Mouse (Mus musculus): ENCODE results near the gene Tnp2.
"Not testable (repeated sequence)": the region's sequence is repeated elsewhere in the genome, so short reads cannot be mapped to it uniquely, and the experiment has no call there.

Tnp2 gene

DNA sequence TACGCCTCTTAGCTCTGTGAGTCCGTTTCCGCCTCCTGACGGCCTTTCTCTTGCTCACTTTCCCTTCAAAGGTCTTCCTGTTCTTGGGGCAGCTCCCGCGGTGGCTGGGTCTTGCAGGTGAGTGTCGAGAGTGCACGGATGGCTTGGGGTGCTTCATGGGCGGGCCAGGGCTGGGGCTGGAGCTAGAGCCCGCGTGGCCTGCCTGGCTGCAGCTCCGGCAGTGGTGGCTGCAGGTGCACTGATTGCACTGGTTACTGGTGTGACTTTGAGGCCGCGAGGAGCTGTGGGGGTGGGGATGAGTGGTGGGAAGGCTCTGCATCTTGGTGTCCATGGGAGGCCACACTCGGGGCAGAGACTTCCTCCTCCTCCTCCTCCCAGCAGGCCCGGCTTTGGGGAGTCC, at the start of gene Tnp2:
Gene Tnp2, minus strand, starts transcription at position 390 of the 400 bp plus-strand sequence.
- in situ Hi-C loops (cut with MboI, MseI): loop anchor here (5.0 to 10.0 kb wide), 2 partner anchors 47 to 221 kb away; partner anchors contain the start of gene Rmi2

DNA sequence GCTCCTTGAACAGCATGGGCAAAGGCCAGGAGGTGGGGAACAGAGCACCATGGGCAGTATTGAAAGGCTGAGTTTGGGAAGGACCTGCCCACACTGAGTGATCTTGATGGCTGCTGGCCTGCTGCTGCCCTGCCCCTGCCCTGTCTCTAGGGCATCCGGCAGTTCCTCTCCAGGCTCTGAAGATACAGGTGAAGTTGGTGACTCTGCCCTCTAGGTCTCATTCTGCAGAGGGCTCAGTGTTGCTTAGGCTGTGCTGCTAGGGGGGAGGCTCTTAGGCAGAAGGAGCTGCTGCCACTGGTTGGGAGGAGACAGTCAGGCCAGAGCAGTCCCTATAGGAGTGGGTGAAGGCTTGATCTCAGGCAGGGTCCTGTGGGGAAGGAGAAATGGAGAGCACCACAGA, 49.4 kb upstream of the Tnp2 start:
- in situ Hi-C loops (cut with MboI, MseI): loop anchor here (10.0 kb wide), 1 partner anchor 53 kb away; the partner anchor contains the start of genes Socs1 and Tnp2

DNA sequence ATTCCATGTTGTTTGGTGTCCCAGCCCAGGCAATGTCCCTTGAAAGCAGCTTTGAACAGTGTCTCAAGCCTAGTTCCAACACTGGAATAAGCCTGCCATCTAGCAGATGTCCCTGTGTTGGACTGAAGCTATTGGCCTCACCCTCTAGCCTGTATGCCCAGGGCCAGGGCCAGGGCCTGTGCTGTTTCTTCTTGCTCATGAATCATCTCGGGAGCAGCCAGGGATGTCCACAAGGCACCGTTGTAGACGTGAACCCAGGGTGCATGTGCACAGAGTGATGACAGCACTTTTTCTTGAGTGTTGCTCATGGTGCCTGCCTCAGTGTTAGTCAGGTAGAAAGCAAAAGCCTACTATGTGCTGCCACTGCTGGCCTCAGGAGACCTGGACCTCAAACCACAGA, 48.8 kb upstream of the Tnp2 start:
- in situ Hi-C loops (cut with MboI, MseI): loop anchor here (10.0 kb wide), 1 partner anchor 52 kb away; the partner anchor contains the start of genes Socs1 and Tnp2

DNA sequence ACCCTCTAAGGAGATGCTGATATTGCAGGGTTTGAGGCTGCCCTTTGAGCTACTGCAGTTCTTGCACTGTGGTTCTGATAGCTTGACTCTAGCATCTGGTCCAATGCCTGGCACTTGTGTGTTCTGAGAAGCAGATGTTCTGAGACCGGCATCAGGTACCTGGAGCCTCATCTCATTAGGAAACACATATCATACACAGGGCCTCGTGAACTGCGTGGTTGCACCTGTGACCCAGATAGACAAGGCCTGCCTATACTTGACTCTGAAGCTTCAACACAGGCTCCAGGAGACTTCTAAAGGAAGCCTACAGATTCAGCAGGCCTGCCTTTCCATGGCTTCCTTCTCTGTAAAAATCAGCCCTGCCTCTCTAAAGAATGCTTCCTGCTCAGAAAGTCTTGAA, 47.9 kb upstream of the Tnp2 start:
- in situ Hi-C loops (cut with MboI, MseI): loop anchor here (10.0 kb wide), 1 partner anchor 52 kb away; the partner anchor contains the start of genes Socs1 and Tnp2

DNA sequence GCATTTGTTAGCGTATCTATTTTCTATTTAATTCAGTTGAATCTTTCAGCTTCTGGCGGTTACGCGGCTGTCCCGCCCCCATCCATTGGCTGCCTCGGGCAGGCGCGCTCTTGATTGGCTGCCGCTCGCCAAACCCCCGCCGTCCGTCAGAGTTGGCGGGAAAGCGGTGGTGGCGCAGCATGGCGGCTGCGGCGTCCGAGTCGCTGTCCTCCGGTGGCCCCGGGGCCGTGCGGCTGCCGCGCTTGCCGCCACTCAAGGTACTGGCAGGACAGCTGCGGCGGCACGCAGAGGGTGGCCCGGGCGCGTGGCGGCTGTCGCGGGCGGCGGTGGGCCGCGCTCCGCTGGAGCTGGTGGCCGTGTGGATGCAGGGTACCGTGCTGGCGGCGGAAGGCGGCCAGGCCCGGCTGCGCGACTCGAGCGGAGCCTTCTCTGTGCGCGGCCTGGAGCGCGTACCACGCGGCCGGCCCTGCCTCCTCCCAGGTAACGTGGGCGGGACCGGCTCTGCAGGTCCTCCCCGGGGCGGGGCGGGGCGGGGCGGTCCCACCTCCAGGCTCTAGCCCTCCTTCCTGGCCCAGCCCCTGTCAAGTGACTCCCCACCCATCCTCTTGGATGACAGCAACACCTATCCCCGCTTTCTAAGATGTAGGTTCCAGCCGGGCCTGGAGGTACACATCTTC, 46.6 kb upstream of the Tnp2 start, which contains the start of gene Rmi2:
Gene Rmi2, plus strand, starts transcription at position 149 of the 677 bp plus-strand sequence.
- in situ Hi-C loops (cut with MboI, MseI): loop anchor here (10.0 kb wide), 1 partner anchor 50 kb away; the partner anchor contains the start of genes Socs1 and Tnp2

DNA sequence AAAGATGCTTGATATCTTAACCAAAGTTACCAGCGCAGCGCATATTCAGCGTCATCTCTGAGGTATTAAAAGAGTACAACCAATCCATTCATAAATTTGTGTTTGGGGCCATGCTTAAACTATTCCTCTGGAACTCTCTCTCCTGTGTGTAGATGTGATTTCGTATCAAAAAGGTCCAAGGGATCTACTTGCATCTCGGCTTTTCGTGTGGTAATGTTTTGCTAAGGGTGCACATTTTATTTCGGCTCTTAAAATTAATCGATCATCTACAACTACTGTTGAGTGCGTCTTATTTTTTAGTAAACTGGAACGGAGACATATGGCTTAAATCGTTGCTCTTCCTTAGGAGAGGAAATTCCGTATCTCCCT, 46.1 kb upstream of the Tnp2 start:
- in situ Hi-C loops (cut with MboI, MseI): loop anchor here (10.0 kb wide), 1 partner anchor 50 kb away; the partner anchor contains the start of genes Socs1 and Tnp2

DNA sequence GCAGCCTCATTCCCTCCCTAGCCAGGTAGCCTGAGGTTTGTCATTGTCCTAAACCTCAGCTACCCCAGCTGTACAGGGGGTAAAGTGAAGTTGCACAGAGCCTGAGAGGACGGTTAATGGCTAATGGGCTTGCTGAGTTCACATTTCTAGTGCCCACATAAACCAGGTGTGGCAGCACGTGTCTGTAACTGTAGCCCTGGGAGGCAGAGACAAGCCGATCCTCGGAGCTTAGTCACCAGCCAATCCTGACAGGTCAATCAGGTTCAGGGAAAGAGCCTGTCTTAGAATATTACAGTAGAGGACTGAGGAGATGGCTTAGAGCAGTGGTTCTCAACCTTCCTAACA, 40.0 kb upstream of the Tnp2 start:
- in situ Hi-C loops (cut with MboI, MseI): no loop called here

DNA sequence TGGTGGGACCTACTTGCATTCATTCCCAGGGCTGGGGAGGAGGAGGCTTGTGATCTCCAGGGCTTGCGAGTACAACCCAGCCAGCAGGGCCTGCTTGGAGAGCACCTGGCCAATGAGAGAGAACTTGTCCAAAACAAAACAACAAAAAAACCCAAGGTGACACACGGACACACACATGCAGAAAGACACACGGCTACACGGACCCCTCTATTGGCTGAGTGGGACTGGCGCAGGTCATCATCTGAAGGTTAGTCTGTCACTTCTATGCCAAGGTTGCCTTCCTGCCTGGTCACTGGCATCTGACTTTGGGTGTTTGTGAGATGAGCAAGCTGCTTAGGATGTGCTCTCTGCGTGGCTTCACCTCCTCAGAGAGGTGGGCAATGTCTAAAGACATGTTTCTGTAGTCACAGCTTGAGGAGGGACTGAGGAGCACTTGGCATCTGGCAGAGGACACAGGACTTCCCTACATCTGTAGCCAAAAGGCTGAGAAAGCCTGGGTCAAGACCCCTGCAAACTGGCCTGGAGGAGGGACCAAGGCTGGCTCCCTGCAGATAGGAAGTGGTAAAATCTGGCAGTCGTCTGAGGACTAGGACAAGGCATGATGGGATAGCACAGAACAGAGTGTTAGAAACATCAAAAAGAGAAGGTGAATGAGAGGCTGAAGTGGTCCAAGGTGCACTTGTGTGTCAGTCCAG, 39.5 kb upstream of the Tnp2 start:
- in situ Hi-C loops (cut with MboI, MseI): no loop called here

DNA sequence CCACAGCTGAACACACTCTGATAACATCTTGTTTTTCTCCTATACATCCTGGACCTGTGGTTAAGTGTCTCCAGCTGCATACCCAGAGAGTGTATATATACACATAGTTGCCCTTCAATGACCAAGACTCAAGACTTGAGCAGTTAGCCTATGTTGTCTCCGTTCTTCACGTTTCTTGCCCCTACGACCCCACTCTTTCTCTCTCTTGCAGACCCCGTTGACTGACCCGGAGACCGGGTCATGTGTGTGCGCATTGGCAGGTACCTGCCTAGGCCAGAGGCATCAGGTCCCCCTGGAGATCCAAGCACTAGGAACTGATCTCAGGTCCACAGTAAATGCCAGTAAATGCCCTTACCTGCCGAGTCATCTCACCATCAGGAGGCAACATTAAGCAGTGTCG, 38.8 kb upstream of the Tnp2 start:
- in situ Hi-C loops (cut with MboI, MseI): no loop called here

DNA sequence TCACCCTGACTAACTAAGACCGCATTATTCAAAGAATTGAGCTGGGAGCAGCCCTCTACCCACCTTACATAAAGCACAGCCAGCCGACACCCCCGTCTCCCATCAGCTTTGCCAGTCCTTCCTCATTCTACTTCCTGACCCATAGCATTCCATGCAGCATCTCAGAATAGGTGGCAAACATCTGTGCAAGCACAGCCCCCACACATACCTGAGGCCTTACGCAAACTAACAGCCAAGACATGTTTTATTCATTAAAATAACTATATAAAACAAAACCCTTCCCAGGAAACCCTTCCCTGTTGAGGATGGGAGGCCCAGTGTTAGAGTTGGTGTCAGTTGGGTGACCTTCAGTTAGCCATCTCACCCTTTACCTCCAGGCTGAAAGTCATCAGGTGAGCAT, 37.4 kb upstream of the Tnp2 start:
- in situ Hi-C loops (cut with MboI, MseI): no loop called here

DNA sequence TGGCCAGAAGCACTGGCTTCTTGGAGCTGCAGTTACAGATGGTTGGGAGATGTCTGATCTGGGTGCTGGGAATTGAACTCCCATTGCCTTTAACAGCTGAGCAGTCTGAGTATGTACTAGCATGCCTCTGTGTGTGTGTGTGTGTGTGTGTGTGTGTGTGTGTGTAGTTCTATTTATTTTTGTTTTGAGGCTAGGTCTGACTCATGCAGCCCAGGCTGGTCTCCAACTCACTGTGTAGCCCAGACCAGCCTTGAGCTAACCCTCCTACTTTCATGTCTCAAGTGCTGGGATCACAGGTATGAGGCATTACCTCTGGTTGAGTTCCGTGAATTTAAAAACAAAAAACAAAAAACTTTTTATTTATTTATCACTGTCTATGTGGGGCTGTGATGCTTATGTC, 36.1 kb upstream of the Tnp2 start:
- in situ Hi-C loops (cut with MboI, MseI): no loop called here

DNA sequence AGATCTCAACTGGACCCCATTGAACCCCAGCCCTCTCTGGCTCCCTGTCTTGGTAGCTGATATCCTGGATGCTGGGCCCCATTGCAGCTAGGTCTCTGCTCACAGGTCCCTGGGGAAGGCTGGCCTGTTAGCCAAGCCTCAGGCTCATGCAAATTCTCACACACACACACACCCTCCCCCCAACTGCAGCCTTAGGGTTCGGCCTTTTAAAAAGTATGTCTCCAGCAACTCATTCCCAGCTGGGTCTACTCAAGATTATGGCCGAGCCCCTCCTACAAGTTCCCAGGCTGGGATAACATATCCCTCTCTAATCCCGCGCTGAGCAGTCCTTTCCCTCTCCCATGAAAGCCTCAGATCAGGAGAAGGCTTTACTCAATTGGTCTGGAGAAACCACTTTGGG, 32.9 kb upstream of the Tnp2 start:
- in situ Hi-C loops (cut with MboI, MseI): no loop called here

DNA sequence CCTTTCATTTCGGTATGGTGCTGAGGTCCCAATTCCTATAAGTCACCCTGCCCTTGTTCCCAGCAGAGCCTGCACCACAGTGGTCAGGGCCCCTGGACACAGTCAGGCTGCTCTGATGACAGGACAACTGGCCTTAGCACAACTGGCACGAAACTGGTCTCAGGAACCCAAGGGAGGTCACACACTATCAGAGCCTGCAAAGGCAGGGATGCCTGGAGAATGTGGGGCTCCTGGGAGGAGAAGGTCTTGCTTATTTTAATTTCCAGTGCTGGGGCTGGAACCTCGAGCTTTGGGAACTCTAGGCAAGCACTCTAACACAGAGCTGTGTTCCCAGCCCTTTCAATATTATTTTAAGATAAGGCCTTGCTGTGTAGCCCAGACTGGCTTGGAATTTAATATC, 31.5 kb upstream of the Tnp2 start:
- in situ Hi-C loops (cut with MboI, MseI): no loop called here

DNA sequence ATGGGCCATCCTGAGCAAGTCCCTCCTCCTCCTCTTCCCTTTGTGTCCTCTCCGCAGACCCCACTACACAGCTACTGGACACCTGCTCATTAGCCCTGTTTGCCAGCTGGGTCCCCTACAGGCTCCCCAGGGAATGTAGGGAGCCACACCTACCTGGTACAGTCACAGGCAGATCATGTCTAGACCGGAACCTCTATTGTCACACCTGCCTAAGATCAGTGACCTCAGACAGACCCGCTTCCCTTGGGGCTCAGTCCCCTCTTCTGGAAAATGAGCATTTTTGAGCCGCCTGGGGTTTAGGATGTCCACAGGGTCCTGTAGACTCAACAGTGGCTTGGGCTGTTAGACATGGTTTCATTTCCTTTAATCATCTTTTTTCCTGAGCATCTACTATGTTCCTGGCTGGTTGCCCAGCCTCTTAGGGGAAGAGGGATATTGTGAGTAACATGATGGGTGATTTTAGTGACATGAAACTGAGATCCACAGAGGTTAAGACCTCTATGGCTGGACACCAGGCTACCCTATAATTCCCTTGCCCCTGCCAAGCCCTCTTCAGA, 30.2 kb upstream of the Tnp2 start:
- in situ Hi-C loops (cut with MboI, MseI): no loop called here

DNA sequence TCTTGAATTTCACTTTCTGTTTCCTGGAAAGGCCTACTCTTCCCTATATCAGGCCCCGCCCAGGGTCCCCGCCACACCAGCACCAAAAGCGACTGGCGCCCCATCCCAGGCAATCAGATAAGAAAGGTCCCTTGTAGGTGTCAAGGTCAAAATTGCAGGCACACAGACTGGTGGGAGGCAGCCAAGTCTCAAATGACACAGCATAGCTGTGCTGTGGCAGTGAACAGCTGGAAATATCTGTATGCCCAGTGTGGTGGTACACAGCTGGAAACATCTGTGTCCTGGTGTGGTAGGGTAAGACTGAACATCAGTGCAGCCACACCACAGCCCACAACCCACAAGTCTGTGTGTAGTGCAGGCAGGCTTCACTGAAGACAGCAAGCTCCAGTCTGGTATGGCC, 26.4 kb upstream of the Tnp2 start:
- in situ Hi-C loops (cut with MboI, MseI): no loop called here

DNA sequence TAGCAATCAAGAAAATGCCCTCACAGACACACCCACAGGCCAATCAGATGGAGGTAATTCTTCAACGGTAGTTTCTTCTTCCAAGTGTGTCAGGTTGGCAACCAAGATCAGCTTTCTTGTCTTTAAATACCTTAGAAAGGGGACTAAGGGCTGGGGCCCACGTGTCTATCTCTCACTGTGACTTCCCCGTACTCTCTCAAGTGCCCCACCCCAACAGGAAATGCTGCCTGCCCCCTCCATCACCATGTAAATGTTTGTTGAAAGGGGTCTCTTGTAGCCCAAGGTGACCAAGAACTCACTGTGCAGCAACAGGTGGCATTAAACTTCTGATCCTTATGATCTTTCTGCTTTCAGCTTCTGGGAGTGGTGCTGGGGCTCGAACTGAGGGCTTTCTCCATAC, 25.3 kb upstream of the Tnp2 start:
- in situ Hi-C loops (cut with MboI, MseI): no loop called here

DNA sequence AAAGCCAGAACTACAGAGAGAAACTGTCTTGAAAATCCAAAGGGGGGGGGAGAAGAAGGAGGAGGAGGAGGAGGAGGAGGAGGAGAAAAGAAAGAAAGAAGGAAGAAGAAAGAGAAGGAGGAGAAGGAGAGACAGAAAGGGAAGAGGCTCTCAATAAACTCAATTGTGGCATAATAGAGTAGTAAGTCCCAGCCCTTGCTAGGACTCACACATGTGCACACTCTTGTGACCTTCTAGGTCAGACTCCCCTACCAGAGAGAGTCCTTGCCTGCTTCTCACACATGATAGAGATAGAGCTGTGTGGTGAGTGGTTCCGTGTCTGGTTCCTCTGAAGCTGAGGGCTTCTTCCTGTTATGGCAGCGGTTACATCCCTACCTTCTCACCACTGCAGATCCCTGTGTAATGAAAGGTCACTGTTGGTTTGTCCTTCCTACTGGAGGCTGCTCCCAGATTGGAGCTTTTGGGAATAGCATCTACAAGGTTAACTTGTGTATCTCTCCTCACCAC, 24.5 kb upstream of the Tnp2 start, which contains the start of gene Gm11172:
Gene Gm11172, plus strand, starts transcription at position 51 of the 507 bp plus-strand sequence.
- in situ Hi-C loops (cut with MboI, MseI): no loop called here

DNA sequence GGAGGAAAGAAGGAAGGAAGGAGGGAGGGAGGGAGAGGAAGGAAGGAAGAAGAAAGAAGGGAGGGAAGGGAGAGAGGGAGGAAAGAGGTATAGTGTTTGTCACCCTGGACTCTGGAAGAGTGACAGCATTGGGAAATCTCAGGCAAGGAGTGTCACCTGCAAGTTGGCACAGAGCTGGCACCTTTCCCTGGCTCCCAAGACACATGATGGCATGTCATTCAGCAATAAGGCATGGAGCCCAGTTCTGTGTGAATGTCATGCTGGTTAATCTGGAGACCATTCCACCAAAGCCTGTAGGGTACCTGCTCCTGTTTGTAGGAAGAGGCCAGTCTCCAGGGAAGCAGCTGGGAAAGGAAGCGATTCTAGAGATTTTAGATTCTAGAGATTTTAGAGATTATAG, 21.9 kb upstream of the Tnp2 start:
- in situ Hi-C loops (cut with MboI, MseI): no loop called here

DNA sequence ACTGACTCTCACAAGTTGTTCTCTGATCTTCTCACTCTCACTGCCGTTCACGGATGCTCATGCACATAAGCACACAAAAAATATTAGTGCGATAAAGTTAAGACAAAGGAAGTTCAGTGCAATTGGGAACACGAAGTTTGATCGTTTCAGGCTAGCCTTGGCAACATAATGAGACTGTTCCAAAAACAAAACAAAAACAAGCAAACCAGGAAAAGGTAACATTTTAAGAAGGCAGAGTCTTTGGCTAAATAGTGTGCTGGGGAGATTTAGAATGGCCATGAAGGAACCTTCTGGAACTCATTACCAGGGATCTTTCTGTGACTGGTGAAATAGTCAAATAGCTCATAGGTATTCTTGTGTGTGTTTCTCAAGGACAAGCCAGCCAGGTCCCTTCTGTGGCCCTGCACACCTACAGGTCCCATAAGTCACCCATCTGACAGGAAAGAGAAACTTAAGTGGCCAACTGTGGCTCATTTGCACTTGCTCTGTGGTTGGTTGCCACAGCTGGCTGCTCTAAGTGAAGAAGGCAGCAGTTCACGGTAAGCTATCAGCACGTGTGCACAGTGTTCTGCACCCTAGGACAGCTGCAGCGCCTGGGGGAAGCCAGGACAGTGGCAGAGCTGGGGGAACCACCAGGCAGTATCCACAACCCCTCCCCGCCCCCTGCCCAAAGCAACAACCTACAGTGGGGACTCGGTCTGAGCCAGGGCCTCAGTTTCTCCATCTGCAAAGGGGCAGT, 17.5 kb upstream of the Tnp2 start, which contains the start of gene Prm1:
Gene Prm1, minus strand, starts transcription at position 51 of the 739 bp plus-strand sequence.
- in situ Hi-C loops (cut with MboI, MseI): no loop called here

DNA sequence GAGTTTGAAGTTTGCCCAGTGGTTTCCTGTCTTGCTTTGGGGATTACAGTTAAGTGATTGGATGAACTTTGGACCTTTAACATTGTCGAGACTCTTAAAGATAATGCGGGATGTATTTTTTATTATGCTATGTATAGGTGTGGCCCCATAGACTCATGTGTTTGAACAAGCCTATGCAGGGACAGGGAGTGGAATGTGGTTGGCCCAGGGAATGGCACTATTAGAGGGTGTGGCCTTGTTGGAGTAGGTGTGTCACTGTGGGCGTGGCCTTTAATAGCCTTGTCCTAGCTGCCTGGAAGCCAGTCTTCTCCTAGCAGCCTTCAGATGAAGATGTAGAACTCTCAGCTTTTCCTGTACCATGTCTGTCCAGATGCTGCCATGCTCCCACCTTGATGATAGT, 14.0 kb upstream of the Tnp2 start:
- in situ Hi-C loops (cut with MboI, MseI): not testable (repeated sequence)

DNA sequence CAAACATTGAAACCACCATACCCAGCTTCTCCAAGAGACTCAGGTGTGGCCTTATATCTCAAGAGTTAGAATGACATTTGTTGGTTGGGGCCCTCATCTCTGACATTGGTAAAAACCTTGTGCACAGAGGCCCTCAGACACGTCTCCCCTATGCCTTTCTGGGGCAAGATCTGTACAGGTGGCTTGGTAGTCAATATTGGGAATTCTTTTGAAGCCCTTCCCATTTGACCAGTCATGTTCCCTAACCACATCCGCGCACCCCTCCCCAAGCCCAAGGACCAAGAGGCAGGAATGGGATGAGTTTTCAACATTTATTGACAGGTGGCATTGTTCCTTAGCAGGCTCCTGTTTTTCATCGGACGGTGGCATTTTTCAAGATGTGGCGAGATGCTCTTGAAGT, 7.6 kb upstream of the Tnp2 start, which contains the start of gene Prm2:
Gene Prm2, minus strand, starts transcription at position 101 of the 400 bp plus-strand sequence.
- in situ Hi-C loops (cut with MboI, MseI): no loop called here

All from regulatory T cell (primary cell).